Comparison of ENCODE assay signal across 9 mouse cellular contexts in genomic region chr7:16992451-16992807, GRCm38 (mm10). TPM values are rescaled to one million over a fixed set of nuclear protein-coding genes. Genes with fewer than 3 reads are reported as not detected.
DNase-seq lines count a peak whose midpoint lies in the region; ATAC-seq and TF ChIP-seq lines count a peak whose summit lies in the region.
"Had no signal": no experiment of that assay in that cellular context is flagged by ENCODE, and none has a peak within 500 bp of the region (broad histone marks: within the 10 kb centered on the region; RNA-seq: fewer than 3 reads in every experiment).

TSS of gene Ccdc8 (plus strand) at chr7:16992708.

- peak within 1 kb of the TSS; percentile 82 for H3K4me2 ChIP-seq in embryonic facial prominence, embryonic 14.5 days (ENCODE audit: low read depth, low read length)
- H3K4me2 ChIP-seq in hindbrain, postnatal 0 days (ENCODE audit: low read depth, low read length), result peak within 1 kb of the TSS; percentile 59
- H3K4me2 ChIP-seq in midbrain, postnatal 0 days (ENCODE audit: low read depth, low read length, poor library complexity, severe bottlenecking), result peak within 1 kb of the TSS; percentile 44; the same call in 1 of the 2 replicates

- H3K27me3 ChIP-seq in embryonic facial prominence, embryonic 14.5 days (replicated peaks; ENCODE audit: control insufficient read depth, insufficient read depth, low read length), result no peaks in the 10 kb centered on the region
- H3K27me3 ChIP-seq in hindbrain, postnatal 0 days (ENCODE audit: insufficient read depth, low read length), result no peaks in the 10 kb centered on the region
- no peaks in the 10 kb centered on the region for H3K27me3 ChIP-seq in midbrain, postnatal 0 days (ENCODE audit: insufficient read depth, low read length)

- no peak for DNase-seq in layer of hippocampus, adult 2 months (ENCODE audit: low spot score in 2 of 2)
- no peak for DNase-seq in layer of hippocampus, postnatal 25 days (ENCODE audit: extremely low spot score in 1 of 2, low spot score in 1 of 2)
- no peak for DNase-seq in embryonic facial prominence, embryonic 14.5 days (ENCODE audit: low spot score)
- DNase-seq in hindbrain, postnatal 0 days (ENCODE audit: low spot score), result no peak
- DNase-seq in midbrain, postnatal 0 days (ENCODE audit: low spot score), result no peak
- no peak for DNase-seq in B cell, adult 2 months
- no peak for DNase-seq in thymus, postnatal 4 days
- DNase-seq in layer of hippocampus, postnatal 14 days (ENCODE audit: low spot score in 2 of 2), result no peak
- DNase-seq: gastrocnemius, postnatal 14 days had no signal

- no peak for TF ChIP-seq CTCF in layer of hippocampus, adult 2 months (conservative IDR thresholded peaks at IDR 0.05)
- TF ChIP-seq CTCF in hindbrain, postnatal 0 days (IDR thresholded peaks at IDR 0.05; ENCODE audit: low read depth), result no peak
- no peak for TF ChIP-seq CTCF in midbrain, postnatal 0 days (IDR thresholded peaks at IDR 0.05)

- H3K4me3 ChIP-seq in layer of hippocampus, adult 2 months, result peak within 1 kb of the TSS; percentile 38; the same call in 1 of the 2 replicates
- H3K4me3 ChIP-seq in embryonic facial prominence, embryonic 14.5 days (ENCODE audit: low read depth, low read length), result peak within 1 kb of the TSS; percentile 69
- peak within 1 kb of the TSS; percentile 38 for H3K4me3 ChIP-seq in hindbrain, postnatal 0 days (ENCODE audit: low read length)
- peak within 1 kb of the TSS; percentile 30 for H3K4me3 ChIP-seq in midbrain, postnatal 0 days (ENCODE audit: low read depth, low read length)

- peaks cover 62% of the 10 kb centered on the region for H3K4me1 ChIP-seq in embryonic facial prominence, embryonic 14.5 days (ENCODE audit: control insufficient read depth, insufficient read depth, low read length)
- peaks cover 7% of the 10 kb centered on the region; the same call in 1 of the 2 replicates for H3K4me1 ChIP-seq in hindbrain, postnatal 0 days (ENCODE audit: insufficient read depth, low read length)
- H3K4me1 ChIP-seq in midbrain, postnatal 0 days (ENCODE audit: insufficient read depth, low read length), result peaks cover 18% of the 10 kb centered on the region

- no peak within 1 kb of the TSS for H3K27ac ChIP-seq in layer of hippocampus, adult 2 months
- peak within 1 kb of the TSS; percentile 92 for H3K27ac ChIP-seq in embryonic facial prominence, embryonic 14.5 days (replicated peaks; ENCODE audit: low read depth, low read length)
- H3K27ac ChIP-seq in hindbrain, postnatal 0 days, result peak within 1 kb of the TSS; percentile 74; the same call in 1 of the 2 replicates
- H3K27ac ChIP-seq in midbrain, postnatal 0 days (ENCODE audit: low read depth, low read length), result peak within 1 kb of the TSS; percentile 63

- no peak for ATAC-seq in embryonic facial prominence, embryonic 14.5 days (ENCODE audit: low read depth)
- no peak for ATAC-seq in hindbrain, postnatal 0 days
- ATAC-seq in midbrain, postnatal 0 days (ENCODE audit: low FRiP score), result no peak

- 94% methylated on average over 5 of the region's 5 CpGs for WGBS in embryonic facial prominence, embryonic 14.5 days
- 93% methylated on average over 5 of the region's 5 CpGs for WGBS in hindbrain, postnatal 0 days
- WGBS in midbrain, postnatal 0 days, result 94% methylated on average over 5 of the region's 5 CpGs

- H3K9me3 ChIP-seq in embryonic facial prominence, embryonic 14.5 days (ENCODE audit: control insufficient read depth, low read length), result no peaks in the 10 kb centered on the region
- no peaks in the 10 kb centered on the region for H3K9me3 ChIP-seq in hindbrain, postnatal 0 days (ENCODE audit: low read length)
- no peaks in the 10 kb centered on the region for H3K9me3 ChIP-seq in midbrain, postnatal 0 days (ENCODE audit: low read length)

- peak within 1 kb of the TSS; percentile 85 for H3K9ac ChIP-seq in embryonic facial prominence, embryonic 14.5 days (ENCODE audit: low read depth, low read length)
- H3K9ac ChIP-seq in hindbrain, postnatal 0 days (replicated peaks; ENCODE audit: low read length), result peak within 1 kb of the TSS; percentile 53; the same call in 1 of the 2 replicates
- 0 out of 2 replicates have a peak within 1 kb of the TSS, but pooled peaks have one; percentile 29 for H3K9ac ChIP-seq in midbrain, postnatal 0 days (replicated peaks; ENCODE audit: low read length, poor library complexity, severe bottlenecking)

- H3K36me3 ChIP-seq in embryonic facial prominence, embryonic 14.5 days (ENCODE audit: control insufficient read depth, insufficient read depth, low read length), result peaks cover 14% of the 10 kb centered on the region; the same call in 1 of the 2 replicates
- H3K36me3 ChIP-seq in hindbrain, postnatal 0 days (ENCODE audit: insufficient read depth, low read length), result no peaks in the 10 kb centered on the region
- no peaks in the 10 kb centered on the region for H3K36me3 ChIP-seq in midbrain, postnatal 0 days (ENCODE audit: insufficient read depth, low read length)

RNA-seq across cellular contexts. Expression of gene Ccdc8, which starts in this region (rescaled TPM):
- 1 to 10 TPM; 1.8 to 2.2 TPM for total RNA-seq in layer of hippocampus, adult 2 months (2021)
- 1 to 10 TPM; 2.2 to 2.5 TPM for total RNA-seq in layer of hippocampus, postnatal 25 days (2021)
- 24.7 and 26.0 TPM in 2 replicates for polyA plus RNA-seq in embryonic facial prominence, embryonic 14.5 days (2014; fragmentation: Nextera tagmentation; extraction: Ambion mirVana)
- 6.0 and 7.1 TPM in 2 replicates for total RNA-seq in hindbrain, postnatal 0 days (2014; rRNA removed)
- 3.0 and 3.6 TPM in 2 replicates for polyA plus RNA-seq in hindbrain, postnatal 0 days (2015; fragmentation: Nextera tagmentation; extraction: Ambion mirVana)
- 5.5 and 5.8 TPM in 2 replicates for total RNA-seq in midbrain, postnatal 0 days (2014; rRNA removed)
- 2.0 and 2.5 TPM in 2 replicates for polyA plus RNA-seq in midbrain, postnatal 0 days (2015; fragmentation: Nextera tagmentation; extraction: Ambion mirVana)
- 1 to 10 TPM; 3.0 to 3.1 TPM for total RNA-seq in layer of hippocampus, postnatal 14 days (2021)

Comparison
In these comparisons a context has a peak if more than half of its experiments do, and no peak if none do; other contexts are left out.
1. H3K9ac ChIP-seq: peak in every context shown above with its lines; median percentile 85 in embryonic facial prominence, embryonic 14.5 days; 53 in hindbrain, postnatal 0 days; 29 in midbrain, postnatal 0 days.